Mouse (Mus musculus) adrenal gland, postnatal 36 days (tissue): ENCODE data around the gene Nr2f2. TPM values are rescaled to one million over a fixed set of nuclear protein-coding genes. Genes with fewer than 3 reads are reported as not detected.

ENCODE experiments used
- DNase-seq, 2 experiments: peaks; one replicate each; pipeline ENCODE4 v3.0.0; 2021; ENCODE audit warnings: mixed read lengths in 1 of 2
- total RNA-seq, 2 experiments: library from RNA; stranded (reverse); gene quantifications; 2 replicates each; pipeline ENCODE4 v1.2.3; 2021

The Nr2f2 gene
- total RNA-seq, 2 experiments from 2014 or later = 99.5 to 128 TPM

- peak; percentile 71 to 76 for DNase-seq
These were observed 1.1 kb downstream of the Nr2f2 start for GRCm38 (mm10) chr7:70365401-70365811.

GRCm38 (mm10) chr7:70364798-70365197 is 1.7 kb downstream of the Nr2f2 start:
- DNase-seq = no peak

GRCm38 (mm10) chr7:70363351-70363750 is 3.2 kb downstream of the Nr2f2 start:
- no peak for DNase-seq

GRCm38 (mm10) chr7:70362526-70363170 is 3.9 kb downstream of the Nr2f2 start:
- no peak for DNase-seq

- DNase-seq = peak; percentile 94 to 97
These were observed 4.9 kb downstream of the Nr2f2 start for GRCm38 (mm10) chr7:70361383-70362364.

GRCm38 (mm10) chr7:70360611-70361382 is 5.7 kb downstream of the Nr2f2 start:
- no peak for DNase-seq

GRCm38 (mm10) chr7:70359791-70360581 is 6.5 kb downstream of the Nr2f2 start:
- DNase-seq = no peak

- DNase-seq = no peak
These were observed 7.5 kb downstream of the Nr2f2 start for GRCm38 (mm10) chr7:70358848-70359591.

GRCm38 (mm10) chr7:70358020-70358847 is 8.3 kb downstream of the Nr2f2 start:
- peak in 1 of 2 experiments; percentile 53 for DNase-seq

GRCm38 (mm10) chr7:70357516-70358019 is 9.0 kb downstream of the Nr2f2 start:
- no peak for DNase-seq

GRCm38 (mm10) chr7:70356691-70357515 is 9.6 kb downstream of the Nr2f2 start:
- peak in 1 of 2 experiments; percentile 30 for DNase-seq

GRCm38 (mm10) chr7:70355691-70356568 is 10.6 kb downstream of the Nr2f2 start:
- DNase-seq = peak in 1 of 2 experiments; percentile 18

GRCm38 (mm10) chr7:70355357-70355620 is 11.2 kb downstream of the Nr2f2 start:
- DNase-seq = no peak

- DNase-seq = no peak
These were observed 11.8 kb downstream of the Nr2f2 start for GRCm38 (mm10) chr7:70354606-70355356.

- no peak for DNase-seq
These were observed 13.4 kb downstream of the Nr2f2 start for GRCm38 (mm10) chr7:70353151-70353550.

GRCm38 (mm10) chr7:70352617-70353016 is 13.9 kb downstream of the Nr2f2 start:
- no peak for DNase-seq

GRCm38 (mm10) chr7:70351981-70352560 is 14.5 kb downstream of the Nr2f2 start:
- no peak for DNase-seq
